Mouse (Mus musculus) adrenal gland (tissue): ENCODE results near the gene Duox1.

Experiments used
- intact Hi-C: fragments of 180-260 bp; cut with DNase I; formaldehyde crosslinking; loops from one replicate; pipeline ENCODE4 v1.15.1; 2025

Gene Duox1

GRCm38 (mm10) chr2:122374666-122375331 lies 59.3 kb downstream of the Duox1 start:
- intact Hi-C loops: loop anchor here (2.0 to 5.0 kb wide), 3 partner anchors 26 to 177 kb away; no protein-coding TSS in a partner anchor

- intact Hi-C loops: loop anchor here (2.0 to 5.0 kb wide), 3 partner anchors 27 to 178 kb away; no protein-coding TSS in a partner anchor
Observed at GRCm38 (mm10) chr2:122375391-122375991, 60.0 kb downstream of the Duox1 start.

DNA sequence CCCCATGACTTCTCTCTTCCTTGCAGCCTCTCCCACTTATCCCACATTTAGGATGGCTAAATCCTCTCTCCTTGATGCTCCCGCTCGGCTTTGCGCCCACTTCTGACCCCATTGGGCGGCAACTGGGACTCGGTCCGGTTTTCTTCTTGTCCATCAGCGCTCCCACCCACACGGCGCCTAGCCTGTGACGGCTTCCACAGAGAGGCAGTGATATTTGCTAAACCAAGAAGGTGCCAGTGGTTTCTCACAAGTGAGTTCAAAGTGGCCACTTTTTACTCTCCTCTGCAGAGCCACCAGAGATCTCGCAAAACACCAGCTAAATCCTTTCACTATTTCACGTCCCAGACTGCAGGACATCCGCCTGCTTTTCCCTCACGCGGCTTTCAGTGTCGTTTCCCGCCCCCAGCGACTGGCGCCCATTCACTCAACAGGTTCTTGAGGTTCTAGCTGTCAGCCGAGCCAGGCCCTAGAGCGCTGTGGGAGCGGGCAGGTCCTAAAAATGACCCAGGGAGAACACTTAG lies 60.6 kb downstream of the Duox1 start:
- intact Hi-C loops: loop anchor here (5.0 kb wide), 2 partner anchors 134 to 179 kb away; no protein-coding TSS in a partner anchor

DNA sequence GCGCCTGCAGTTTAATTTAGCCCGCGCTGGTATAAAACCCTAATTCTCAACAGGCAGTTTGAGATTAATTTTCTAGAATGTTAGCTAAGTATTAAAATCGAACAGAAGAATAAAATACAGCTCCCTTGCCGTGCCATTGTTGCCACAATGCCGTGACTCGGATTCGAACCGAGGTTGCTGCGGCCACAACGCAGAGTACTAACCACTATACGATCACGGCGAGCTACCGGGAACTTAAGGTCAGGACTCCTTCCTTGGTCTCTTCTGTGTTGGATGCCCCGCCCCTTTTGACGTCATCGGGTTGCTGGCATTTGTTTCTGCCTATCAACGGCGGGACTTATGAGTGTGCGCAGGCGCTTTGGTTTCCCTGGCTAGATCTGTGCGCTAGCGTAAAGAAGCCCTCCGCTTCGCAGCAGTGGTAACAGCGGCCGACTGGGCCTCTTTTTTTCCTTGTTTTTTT lies 61.8 kb downstream of the Duox1 start:
- intact Hi-C loops: loop anchor here (5.0 kb wide), 2 partner anchors 135 to 180 kb away; no protein-coding TSS in a partner anchor

DNA sequence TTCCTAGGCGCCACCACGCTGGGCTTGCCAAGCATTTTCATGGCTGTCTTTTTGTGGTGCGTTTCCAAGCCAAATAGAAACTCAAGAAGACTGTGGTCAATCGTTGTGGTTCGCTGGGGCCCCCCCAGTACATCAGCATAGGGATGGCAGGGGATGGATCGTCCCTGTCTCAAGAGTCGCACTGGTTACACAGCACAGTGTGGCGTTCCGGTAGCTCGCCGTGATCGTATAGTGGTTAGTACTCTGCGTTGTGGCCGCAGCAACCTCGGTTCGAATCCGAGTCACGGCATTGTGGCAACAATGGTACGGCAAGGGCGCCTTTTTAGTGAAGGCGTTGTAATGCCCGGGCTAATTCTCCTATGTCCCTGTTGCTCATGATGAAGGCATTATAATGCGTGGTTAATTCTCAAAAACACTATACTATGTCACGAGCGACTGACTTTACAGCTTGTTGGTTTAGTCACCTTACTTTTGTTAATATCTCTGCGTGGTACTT lies 62.3 kb downstream of the Duox1 start:
- intact Hi-C loops: loop anchor here (5.0 kb wide), 2 partner anchors 135 to 180 kb away; no protein-coding TSS in a partner anchor

DNA sequence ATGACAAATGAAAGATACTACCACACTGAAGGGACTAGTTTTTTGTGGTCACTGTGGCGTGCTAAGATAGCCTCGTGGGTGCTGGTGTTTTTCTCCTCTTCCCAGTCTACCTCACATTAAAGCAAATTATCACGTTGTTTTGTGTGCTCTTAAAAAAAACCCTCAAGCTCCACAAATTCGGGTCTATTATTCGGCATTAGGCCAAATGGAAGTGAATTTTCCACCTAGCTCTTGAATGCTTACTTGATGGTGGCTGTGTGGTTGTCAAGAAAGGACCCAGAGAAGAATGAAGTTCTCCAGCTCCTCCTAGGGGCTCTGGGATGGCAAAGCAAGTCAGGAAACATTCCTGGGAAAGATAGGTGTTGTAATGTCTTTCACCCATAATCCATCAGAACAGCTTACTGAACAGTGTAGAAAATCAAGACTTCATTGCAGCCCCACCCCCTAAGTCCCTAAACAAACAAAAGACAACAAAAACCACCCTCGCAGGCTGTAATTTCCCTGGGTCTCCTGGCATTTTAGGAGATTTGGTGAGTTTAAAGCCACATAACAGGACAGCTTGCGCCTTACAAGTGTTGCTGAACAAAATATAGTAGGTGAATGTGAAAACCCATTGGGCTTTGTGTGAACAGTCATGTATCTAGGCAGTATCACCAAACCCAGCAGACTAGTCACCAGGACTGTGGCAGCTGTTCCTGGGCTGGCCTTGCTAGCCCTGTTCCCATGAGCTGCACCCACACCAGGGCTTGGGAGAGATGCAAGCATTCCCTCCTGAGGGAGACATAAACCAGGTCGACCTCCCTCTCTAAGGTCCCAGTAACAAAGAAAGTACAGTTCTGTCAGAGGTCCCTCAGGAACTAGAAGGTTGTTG lies 63.2 kb downstream of the Duox1 start:
- intact Hi-C loops: loop anchor here (5.0 kb wide), 2 partner anchors 136 to 181 kb away; no protein-coding TSS in a partner anchor

DNA sequence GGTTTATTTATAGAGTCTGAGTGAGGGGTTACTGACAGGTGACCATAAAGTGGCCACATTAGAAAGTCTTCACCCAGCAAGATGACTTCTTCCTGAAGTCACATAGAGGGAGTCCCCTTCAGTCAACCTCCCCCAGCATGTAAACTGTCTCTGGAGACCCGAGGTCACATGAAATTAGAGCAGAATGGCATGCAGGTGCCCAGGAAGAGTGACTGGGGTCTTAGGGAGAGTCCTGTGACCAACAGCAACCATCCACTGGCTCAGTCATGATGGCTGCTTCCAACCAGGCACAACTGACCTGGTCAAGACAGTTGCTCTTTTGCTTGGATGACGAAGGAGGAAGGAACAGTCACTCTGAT lies 63.8 kb downstream of the Duox1 start:
- intact Hi-C loops: loop anchor here (5.0 kb wide), 2 partner anchors 137 to 182 kb away; no protein-coding TSS in a partner anchor

DNA sequence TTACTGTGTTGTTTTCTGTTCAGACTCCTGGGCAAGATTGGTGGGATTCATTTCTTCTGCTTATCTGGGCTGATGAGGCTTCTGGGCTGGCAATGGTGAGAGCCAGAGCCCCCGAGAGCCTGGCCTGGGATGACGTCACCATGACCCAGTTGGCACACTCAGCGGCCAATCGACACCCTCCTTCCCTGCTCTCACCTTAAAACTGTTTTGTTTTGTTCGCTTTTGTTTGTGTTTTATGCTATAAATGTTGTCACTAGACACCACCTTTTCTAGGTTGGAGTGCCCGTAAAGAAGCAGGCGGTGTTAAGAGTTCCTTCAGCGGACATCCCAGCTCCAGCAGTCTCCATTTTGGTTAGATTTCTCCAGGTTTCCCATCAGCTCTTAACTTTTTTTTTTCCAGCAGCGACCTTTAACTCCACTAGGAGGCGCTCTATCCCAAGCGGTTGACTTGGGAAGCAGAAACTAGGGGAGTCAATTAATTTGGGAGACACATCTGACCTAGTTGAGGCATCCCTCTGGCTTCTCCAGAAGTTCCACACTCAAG lies 65.4 kb downstream of the Duox1 start:
- intact Hi-C loops: loop anchor here (5.0 to 10.0 kb wide), 3 partner anchors 86 to 244 kb away; no protein-coding TSS in a partner anchor

DNA sequence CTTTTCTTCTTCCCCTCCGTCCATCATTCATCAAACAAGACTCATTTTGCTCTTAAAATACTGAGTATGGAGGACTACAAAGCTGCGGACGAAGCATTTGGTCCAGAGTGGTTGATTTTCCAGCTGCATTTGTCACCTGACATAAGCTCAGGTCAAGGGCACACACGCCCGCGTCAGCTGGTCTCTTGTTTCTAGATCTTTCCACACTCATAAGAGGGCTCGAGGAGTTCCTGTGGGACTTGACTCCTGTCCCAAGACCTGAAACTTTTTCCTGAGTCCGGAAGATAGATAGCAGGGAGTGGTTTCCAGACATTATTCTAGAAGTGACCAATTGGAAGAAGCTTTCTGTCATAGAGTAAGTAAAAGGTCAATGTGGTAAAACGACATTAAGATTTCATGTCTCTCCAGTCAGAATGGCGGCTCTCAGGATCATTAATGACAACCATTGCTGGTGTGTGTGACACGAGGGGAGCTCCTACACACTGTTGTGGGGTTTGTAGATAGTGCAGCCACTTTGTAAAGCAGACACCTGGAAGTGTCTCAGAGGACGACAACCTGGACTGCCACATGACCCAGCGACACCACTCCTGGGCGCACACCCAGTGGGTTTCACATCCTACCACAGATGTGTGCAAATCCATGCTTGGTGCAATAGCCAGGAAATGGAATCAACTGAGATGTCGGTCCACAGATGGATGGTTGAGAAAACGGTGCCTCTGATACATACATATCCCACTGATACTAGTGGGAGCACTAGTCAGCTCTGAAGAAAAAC lies 66.0 kb downstream of the Duox1 start:
- intact Hi-C loops: loop anchor here (5.0 to 10.0 kb wide), 3 partner anchors 86 to 243 kb away; no protein-coding TSS in a partner anchor

GRCm38 (mm10) chr2:122382121-122382520 lies 66.6 kb downstream of the Duox1 start:
- intact Hi-C loops: loop anchor here (5.0 to 10.0 kb wide), 3 partner anchors 85 to 243 kb away; no protein-coding TSS in a partner anchor

GRCm38 (mm10) chr2:122385095-122385494 lies 69.6 kb downstream of the Duox1 start:
- intact Hi-C loops: loop anchor here (10.0 kb wide), 1 partner anchor 240 kb away; no protein-coding TSS in a partner anchor

GRCm38 (mm10) chr2:122387135-122387534 lies 71.7 kb downstream of the Duox1 start:
- intact Hi-C loops: loop anchor here (10.0 kb wide), 1 partner anchor 238 kb away; no protein-coding TSS in a partner anchor

GRCm38 (mm10) chr2:122396150-122396549 lies 80.7 kb downstream of the Duox1 start:
- intact Hi-C loops: no loop called here
